Mouse (Mus musculus): ENCODE measurements around the gene Gdf15.

DNA sequence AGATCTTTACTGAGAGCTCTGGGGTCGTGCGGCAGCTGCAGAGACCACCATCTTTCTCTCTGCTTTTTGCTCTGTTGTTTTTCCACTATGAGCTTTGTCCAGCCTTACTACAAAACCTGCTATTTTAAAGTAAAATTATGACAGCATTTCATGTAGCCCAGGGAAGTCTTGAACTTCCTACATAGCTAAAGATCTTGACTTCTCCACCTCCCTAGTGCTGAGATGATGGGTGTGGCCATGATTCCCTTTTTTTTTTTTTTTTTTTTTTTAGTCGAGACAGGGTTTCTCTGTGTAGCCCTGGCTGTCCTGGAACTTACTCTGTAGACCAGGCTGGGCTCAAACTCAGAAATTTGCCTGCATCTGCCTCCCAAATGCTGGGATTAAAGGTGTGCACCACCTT lies 32.4 kb upstream of the Gdf15 start:
- no peak for TF ChIP-seq CTCF (IDR thresholded peaks at IDR 0.05; ENCODE audit: borderline replicate concordance, control insufficient read depth, extremely low read depth, insufficient read depth, low read length, poor library complexity)
- TF ChIP-seq POLR2A (IDR thresholded peaks at IDR 0.05; ENCODE audit: control insufficient read depth, extremely low read depth, insufficient read depth, low read length, poor library complexity) = no peak

Measured in thymus, adult 2 months (tissue).